Mouse (Mus musculus) cerebellum, postnatal 10 days (tissue): ENCODE measurements around the gene Asb5.
A peak's percentile ranks its signal among the peaks of the same experiment; 100 is the strongest.
"Not testable (repeated sequence)": the region's sequence is repeated elsewhere in the genome, so short reads cannot be mapped to it uniquely, and the experiment has no call there.

Experiments
- DNase-seq, 2 experiments: peaks; one replicate each; pipeline ENCODE4 v3.0.0; 2021; ENCODE audit warnings: mixed read lengths in 2 of 2

Asb5 gene

DNA sequence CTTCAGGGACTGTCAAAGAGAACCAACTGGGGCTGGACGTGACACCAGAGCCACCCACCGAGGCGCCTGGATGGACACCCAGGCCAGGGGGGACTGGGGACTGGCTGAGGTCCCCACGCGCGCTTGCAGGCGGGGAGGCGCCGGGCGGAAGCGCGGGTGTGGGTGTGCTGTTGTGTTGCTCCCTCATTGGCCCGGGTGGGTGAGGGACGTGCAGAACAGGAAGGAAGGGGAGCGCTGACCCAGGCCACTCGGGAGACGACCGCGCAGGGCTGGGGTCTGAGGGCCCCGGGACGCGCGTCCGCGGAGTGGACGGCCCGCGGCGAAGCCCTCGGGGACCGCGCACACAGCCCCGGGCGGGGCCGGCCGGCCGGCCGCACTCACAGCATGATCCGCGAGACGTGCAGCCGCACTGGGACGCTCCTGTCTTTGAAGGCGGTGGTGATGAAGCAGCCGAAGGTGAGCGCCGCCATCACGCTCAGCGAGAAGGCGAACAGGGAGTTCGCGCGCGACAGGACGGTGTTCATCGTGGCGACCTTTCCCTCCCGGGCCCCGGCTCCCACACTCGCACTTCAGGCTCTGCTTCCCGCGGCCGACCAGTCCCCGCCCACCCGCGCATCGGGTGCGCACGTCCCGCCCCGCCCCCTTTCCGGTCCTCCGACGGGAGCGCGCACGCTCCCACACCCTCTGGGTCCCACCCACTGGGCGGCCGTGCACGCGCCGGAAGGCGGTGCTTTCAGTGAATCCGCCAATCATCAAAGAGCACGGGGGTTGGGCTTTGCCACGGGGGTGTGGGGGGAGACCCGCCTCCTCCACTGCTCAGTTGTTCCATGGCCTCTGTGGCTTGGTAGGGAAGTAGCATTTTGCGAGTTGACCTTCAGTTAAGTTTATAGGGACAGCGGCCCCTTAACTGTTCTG lies at the start of gene Asb5, which contains the start of gene Spcs3:
Gene Asb5 (plus strand): TSS at position 199 of the 915 bp plus-strand sequence.
Gene Spcs3 (minus strand): TSS at position 617 of the 915 bp plus-strand sequence.
- peak; percentile 99 for DNase-seq

GRCm38 (mm10) chr8:54486555-54487273 lies 42.7 kb upstream of the Asb5 start:
- peak in 1 of 2 experiments; percentile 13 for DNase-seq

GRCm38 (mm10) chr8:54488437-54488836 lies 40.9 kb upstream of the Asb5 start:
- no peak for DNase-seq

DNA sequence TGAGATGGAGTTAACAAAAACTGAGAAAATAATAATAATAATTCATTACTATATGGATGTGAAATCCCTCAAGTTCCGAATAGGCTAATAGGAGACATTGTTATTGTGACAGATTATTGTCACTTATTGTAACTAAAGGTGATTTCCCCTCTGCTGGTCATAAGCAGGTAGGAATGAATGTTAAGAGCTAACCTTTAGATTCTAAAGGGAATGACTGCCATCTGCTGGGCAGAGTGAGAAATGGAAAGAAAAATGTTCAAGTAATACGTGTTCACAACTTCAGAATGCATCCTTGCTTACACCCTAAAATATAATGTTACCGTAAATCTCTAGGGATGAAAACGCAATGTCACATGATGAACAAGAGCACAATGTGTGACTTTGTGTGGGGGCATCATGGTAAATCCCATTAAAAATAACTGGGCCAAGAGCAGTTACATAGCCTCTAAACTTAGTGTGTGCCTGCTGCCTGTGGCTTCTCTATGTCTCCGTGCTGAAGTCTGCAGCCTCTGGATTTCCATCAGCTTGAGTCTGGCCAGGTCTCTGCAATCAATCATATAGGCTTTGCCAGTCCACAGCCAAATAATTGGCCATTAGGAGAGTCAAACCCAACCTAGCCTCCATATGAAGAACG lies 38.2 kb upstream of the Asb5 start:
- DNase-seq: peak; percentile 71 to 79

DNA sequence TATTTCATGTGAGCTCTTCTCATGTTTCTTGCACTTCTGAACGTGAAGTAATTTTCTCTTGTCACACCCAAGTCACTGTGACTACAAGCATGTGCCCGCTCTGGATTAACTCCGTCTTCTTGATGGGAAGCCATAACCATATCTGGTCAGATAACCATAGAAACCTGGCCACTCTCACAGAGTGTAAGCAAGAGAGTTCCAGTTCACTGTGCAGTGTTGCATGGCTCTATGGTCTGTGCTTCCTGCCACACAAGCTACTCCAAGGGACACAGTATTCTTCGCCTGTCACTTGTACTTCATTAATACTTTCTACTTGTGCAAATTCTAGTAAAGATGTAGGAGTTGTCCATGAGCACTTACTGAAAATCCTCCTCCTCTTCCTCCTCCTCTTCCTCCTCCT lies 37.4 kb upstream of the Asb5 start:
- no peak for DNase-seq

DNA sequence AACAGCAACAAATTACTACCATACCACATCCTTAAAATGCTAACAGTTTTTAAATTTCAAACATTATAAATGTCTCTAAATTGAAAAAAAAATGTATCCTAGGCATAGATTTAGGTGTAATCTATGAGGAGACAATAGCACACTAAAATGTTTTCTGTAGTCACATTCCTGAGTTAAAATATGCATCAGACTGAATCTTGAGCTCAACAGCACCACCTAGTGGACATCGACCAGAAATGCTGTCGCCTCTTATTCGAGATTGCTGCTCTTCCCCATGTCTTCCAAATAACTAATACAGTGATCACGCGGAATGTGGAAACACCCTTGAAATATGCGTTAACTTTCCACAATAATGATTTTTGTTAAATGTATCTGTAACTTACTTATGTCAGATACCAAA lies 36.3 kb upstream of the Asb5 start:
- peak; percentile 79 to 84 for DNase-seq

DNA sequence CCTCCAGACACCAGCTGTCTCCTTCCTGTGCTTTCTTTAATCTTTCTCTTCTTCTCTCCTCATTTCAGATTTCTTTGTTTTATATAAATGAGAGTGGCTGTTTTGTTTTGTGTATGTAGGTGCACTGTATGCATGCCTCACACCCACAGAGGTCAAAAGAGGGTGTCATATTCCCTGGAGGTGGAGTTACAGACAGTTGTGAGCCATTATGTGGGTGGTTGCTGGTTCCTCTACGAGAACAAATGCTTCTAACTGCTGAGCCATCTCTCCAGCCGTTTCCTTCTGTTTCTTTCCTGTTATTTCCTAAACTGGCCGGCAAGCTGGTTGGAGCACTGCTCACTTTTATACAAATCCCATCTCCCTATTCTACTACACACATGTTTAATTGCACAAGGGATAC lies 35.5 kb upstream of the Asb5 start:
- no peak for DNase-seq

DNA sequence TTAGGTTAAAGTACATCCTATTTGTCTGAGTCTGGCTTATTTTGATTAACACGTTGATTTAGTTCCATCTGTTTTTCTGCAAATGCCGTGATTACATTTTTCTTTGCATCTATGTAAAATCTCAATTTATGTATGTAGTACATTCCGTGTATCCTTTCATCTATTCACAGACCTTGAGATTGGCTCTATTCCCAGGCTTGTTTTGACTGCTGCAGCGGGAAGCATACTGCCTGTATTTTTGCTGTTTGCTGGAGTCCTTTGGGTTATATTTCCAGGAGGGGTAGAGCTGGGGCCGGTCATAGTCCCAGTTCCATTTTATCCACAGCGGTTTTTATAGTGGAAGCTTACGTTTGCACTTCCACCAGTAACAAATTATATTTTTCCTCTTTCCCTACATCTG lies 26.3 kb upstream of the Asb5 start:
- DNase-seq: no peak

DNA sequence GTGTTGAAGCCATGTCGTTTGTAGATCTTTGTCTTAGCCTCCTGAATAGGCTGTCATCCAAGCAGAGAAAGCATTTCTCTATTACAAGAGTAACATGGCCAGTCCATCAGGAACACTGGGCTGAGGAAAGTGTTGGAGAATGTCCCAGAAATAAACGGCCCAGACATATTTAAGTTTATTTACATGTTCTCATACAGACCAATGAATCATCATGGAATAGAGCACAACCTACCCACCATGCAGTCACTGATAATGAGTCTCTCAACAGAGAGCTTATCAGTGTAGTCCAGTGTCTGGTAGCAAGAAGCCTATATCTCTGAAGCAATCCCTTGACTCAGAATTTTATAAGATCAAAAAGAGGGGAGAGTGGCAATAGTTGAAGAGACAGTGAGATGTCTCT lies 24.3 kb upstream of the Asb5 start:
- DNase-seq: no peak

DNA sequence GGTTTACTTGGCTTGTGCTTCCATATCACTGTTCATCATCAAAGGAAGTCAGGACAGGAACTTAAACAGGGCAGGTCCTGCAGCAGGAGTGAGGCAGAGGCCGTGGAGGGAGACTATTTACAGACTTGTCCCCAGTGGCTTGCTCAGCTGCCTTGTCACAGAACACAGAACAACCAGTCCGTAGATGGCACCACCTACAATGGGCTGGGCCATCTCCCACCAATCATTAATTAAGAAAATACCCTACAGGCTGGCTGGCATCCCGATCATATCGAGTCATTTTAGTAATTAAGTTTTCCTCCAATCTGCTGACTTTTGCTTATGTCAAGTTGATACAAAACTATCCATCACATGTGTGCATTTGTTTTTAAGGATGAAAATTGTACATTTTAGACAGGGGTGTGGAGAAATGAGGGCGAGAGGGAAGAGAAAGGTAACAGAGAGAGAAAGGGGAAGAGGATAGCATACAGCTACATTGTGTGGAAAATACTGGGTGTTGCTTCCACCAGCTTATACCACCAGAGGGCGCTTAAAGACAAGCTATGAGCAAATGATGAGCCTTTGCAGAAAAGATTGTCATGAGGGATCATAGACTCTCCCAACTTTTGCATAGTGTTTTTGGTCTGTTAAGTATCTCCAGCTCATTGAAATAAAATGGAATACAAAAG lies 21.8 kb upstream of the Asb5 start:
- DNase-seq: peak; percentile 90 to 95

- DNase-seq: no peak
Observed at GRCm38 (mm10) chr8:54508096-54508456, 21.3 kb upstream of the Asb5 start.

- peak in 1 of 2 experiments; percentile 9 for DNase-seq
Observed at GRCm38 (mm10) chr8:54508814-54509213, 20.6 kb upstream of the Asb5 start.

DNA sequence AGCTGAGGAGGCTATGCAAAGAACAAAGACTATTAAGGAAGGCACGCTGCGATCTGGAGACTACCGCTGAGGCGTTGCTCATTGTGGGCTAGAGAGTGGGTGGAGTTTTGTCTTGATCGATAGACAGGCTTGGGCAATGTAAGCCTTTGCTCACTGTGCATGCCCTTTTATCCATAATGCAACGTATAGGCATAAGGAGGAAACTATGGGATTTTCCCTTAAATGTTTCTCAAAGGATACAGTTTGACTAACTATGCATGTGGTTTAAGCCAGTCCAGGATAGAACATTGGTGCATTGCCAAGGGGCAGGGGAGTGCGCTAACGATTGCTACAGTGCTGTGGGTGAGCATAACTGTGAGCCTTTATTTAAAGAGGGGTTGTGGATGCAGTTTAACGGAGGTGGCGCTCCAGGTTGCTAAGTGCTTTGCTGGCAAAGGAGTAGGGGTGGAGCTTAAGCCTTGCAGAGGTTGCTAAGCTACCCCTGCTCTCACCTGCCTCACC lies 20.1 kb upstream of the Asb5 start:
- DNase-seq: peak; percentile 45

- no peak for DNase-seq
Observed at GRCm38 (mm10) chr8:54511791-54512190, 17.6 kb upstream of the Asb5 start.

DNA sequence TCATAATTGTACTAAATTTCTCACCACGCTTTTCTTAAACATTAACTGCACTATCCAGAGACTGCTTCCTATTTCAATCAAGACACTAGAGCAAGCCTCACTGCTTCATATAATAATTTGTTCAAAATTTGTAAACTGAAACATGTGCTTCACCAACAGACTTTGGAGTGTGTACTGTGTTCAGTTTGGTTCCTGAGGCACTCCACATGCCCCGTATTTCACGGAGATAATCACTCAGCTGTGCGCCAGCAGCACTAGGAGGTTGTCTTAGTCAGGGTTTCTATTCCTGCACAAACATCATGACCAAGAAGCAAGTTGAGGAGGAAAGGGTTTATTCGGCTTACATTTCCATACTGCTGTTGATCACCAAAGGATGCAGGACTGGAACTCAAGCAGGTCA lies 17.2 kb upstream of the Asb5 start:
- DNase-seq: not testable (repeated sequence)

DNA sequence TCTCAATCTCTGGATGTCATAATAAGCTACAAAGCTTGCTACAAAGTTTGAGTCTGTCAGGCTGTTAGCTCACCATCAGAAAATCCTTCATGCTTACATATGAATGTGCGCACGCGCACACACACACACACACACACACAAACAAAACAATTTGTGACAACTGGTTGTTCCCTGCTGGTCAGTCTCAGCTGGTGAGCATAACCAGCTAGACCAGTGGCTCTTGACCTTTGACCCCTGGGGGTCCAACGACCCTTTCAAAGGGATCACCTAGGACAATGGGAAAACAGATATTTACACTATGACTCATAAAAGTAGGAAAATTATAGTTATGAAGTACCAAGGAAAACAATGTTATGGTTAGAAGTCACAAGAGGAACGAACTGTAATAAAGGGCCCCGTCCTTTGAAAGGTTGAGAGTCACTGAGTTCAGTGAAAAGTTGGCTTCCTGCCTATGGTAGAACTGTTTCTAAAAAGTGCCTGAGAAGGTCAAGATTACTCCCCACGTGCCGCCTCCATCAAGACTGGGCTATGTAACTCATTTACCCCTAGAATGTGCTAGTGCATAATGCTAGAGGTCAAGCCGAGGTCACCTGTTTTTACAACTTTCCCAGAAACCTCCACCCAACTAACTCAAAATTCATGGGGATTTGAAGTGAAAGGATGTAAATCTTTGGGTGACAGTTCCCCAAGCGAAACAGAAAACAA lies 10.5 kb upstream of the Asb5 start:
- DNase-seq: no peak

- no peak for DNase-seq
Observed at GRCm38 (mm10) chr8:54520516-54520915, 8.9 kb upstream of the Asb5 start.

DNA sequence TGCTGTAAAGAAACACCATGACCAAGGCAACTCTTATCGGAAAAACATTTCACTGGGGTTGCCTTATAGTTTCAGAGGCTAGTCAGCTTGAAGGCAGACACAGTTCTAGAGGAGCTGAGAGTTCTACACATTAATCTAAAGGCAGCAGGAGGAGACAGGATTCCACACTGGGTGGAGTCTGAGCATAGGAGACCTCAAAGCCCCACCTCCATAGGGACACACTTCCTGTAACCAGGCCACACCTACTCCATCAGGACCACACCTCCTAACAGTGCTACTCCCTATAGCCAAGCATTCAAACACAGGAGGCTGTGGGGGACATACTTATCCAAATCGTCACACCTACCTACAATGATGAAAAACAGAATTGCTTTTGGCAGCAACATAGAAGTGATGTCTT lies 3.8 kb upstream of the Asb5 start:
- DNase-seq: no peak

DNA sequence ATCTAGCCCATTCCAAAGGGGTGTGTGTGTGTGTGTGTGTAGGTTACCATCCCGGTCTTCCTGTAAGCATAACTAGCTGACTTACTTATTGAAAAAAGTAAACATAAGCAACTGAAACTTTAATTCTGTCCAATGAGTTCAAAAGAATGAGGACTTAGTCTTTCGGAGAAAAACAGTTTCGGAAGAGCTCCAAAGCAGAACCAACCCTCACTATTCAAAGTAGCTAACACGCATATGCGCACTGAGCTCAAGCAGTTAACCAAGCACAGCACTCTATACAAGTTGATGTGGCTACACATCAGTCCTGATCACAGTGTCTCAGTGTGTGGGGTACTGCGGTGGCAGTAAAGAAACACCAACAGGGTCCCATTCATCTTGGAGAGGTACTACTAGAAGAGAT lies 2.7 kb upstream of the Asb5 start:
- no peak for DNase-seq

DNA sequence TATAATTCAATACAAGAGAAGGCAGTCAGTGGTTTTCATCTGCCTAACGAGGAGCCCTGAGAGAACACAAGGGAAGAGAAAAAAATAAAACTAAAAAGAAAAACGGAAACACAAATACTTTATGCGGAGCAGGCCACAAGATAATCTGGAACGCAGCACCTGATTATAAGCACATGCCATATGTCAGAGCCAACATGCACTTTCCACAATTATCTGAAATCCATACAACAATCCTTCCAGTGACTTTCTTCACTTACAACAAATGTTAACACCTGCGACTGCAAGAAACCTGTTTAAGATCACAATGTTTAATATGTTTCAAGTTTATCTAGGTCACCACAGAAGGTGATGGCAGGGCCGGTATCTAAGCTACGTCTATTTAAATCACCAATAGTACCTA lies 809 bp upstream of the Asb5 start:
- no peak for DNase-seq

DNA sequence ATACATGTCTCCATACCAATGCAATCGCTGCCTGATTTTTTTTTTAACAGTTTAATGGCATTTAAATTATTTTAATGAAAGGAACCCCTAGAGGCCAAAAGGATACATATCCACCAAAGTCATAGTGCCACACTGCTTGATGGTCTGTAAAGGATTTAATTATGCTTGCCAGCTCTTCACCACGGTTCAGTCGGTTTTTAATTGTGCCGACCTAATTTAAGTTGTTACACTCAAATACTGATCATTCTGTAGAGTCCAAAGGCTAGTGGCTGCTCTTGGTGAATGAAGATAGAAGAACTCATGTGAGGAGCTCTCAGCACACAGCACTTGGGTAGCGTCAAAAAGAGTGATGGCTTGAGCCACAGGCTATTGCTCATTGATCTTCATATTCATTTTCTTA lies 5.8 kb downstream of the Asb5 start:
- no peak for DNase-seq

DNA sequence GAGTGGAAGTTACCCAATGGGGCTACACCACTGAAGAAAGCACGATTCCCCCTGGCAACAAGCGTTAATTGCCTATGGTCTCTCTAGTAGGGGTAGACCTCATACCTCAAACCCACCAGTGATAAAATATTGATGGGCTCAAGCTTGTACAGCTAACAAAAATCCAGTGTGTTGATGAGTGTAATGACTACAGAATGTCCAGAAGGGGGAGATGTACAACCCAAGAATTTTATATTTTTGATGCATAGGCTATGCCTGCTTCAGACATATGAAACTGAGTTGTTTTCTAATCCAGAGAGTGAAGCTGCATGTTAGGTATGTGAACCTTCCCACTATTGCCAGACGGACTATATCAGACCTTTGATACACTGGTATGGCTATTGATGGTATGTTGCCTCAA lies 7.9 kb downstream of the Asb5 start:
- peak in 1 of 2 experiments; percentile 11 for DNase-seq
